Mouse (Mus musculus) neural tube, embryonic 14.5 days (tissue): ENCODE results near the gene Arrdc1. TPM values are rescaled to one million over a fixed set of nuclear protein-coding genes. Genes with fewer than 3 reads are reported as not detected.
"Not testable (repeated sequence)": the region's sequence is repeated elsewhere in the genome, so short reads cannot be mapped to it uniquely, and the experiment has no call there.

Experiments used
- ATAC-seq: fragments of 200-750 bp; cut with Nextera tagmentation; 2 replicates; pipeline ENCODE4 v1.8.0; 2017; ENCODE audit warnings: low read depth, mild to moderate bottlenecking, moderate TSS enrichment, moderate library complexity
- H3K27ac ChIP-seq: fragments of 300-500 bp; sonication (generic); 2 replicates; pipeline ENCODE4 v1.5.1; 2014; ENCODE audit warnings: low read depth, mild to moderate bottlenecking, control low read depth, low read length, moderate library complexity, mixed read lengths
- H3K27me3 ChIP-seq: fragments of 300-500 bp; sonication (generic); 2 replicates; pipeline ENCODE4 v1.6.1; 2014; ENCODE audit warnings: low read length; ENCODE audit not compliant: control insufficient read depth, insufficient read depth
- H3K36me3 ChIP-seq: fragments of 300-500 bp; sonication (generic); 2 replicates; pipeline ENCODE4 v1.6.1; 2014; ENCODE audit warnings: low read length, mixed read lengths; ENCODE audit not compliant: control insufficient read depth, insufficient read depth
- H3K4me1 ChIP-seq: fragments of 300-500 bp; sonication (generic); 2 replicates; pipeline ENCODE4 v1.6.1; 2014; ENCODE audit warnings: low read length; ENCODE audit not compliant: control insufficient read depth, insufficient read depth
- H3K4me2 ChIP-seq: fragments of 300-500 bp; sonication (generic); 2 replicates; pipeline ENCODE4 v1.6.1; 2014; ENCODE audit warnings: mild to moderate bottlenecking, low read depth, low read length, control low read depth
- H3K4me3 ChIP-seq: fragments of 300-500 bp; sonication (generic); 2 replicates; pipeline ENCODE4 v1.5.1; 2014; ENCODE audit warnings: low read depth, low read length, control low read depth, mixed read lengths
- H3K9ac ChIP-seq: fragments of 300-500 bp; sonication (generic); replicated peaks from 2 replicates; pipeline ENCODE4 v1.6.1; 2014; ENCODE audit warnings: low read depth, mild to moderate bottlenecking, control low read depth, low read length, mixed read lengths
- H3K9me3 ChIP-seq: fragments of 300-500 bp; sonication (generic); 2 replicates; pipeline ENCODE4 v1.6.1; 2016; ENCODE audit warnings: low read length; ENCODE audit not compliant: control insufficient read depth
- WGBS: fragments of 180-500 bp; shearing (Covaris S2); extraction: QIAGEN DNeasy Blood & Tissue Kit; methylation state at CpG from one replicate; pipeline ENCODE4 v1.1.7; 2014; 5-methylcytosine and 5-hydroxymethylcytosine counted together
- polyA plus RNA-seq: library from polyadenylated mRNA; unstranded; fragments of >200 nt; fragmentation: Nextera tagmentation; extraction: Ambion mirVana; gene quantifications from 2 replicates; pipeline ENCODE4 v1.2.1, GENCODE M21; 2014

Gene Arrdc1
- polyA plus RNA-seq, 1 experiment from 2014 or later, result 30.2 TPM

- H3K36me3 ChIP-seq, result peaks cover 49% of the 10 kb centered on the region
- no peak overlapping the region for H3K4me2 ChIP-seq
- H3K4me3 ChIP-seq, result no peak overlapping the region
- no peaks in the 10 kb centered on the region for H3K27me3 ChIP-seq
- peaks cover 14% of the 10 kb centered on the region for H3K4me1 ChIP-seq
- no peak for ATAC-seq
- H3K9ac ChIP-seq, result no peak overlapping the region
- no peak overlapping the region for H3K27ac ChIP-seq
- 94% methylated on average over 4 of the region's 4 CpGs for WGBS
- no peaks in the 10 kb centered on the region for H3K9me3 ChIP-seq
These were observed 17.5 kb upstream of the Arrdc1 start for GRCm38 (mm10) chr2:24952537-24953055.

GRCm38 (mm10) chr2:24950189-24950535 is 15.1 kb upstream of the Arrdc1 start:
- peaks cover 30% of the 10 kb centered on the region for H3K36me3 ChIP-seq
- 0% methylated on average over 31 of the region's 31 CpGs for WGBS
- peak overlapping the region; percentile 74 for H3K4me2 ChIP-seq
- H3K9me3 ChIP-seq, result no peaks in the 10 kb centered on the region
- peak overlapping the region; percentile 94 for H3K9ac ChIP-seq
- peak; percentile 19 for ATAC-seq
- H3K27me3 ChIP-seq, result no peaks in the 10 kb centered on the region
- H3K4me3 ChIP-seq, result peak overlapping the region; percentile 97
- peaks cover 14% of the 10 kb centered on the region for H3K4me1 ChIP-seq
- 0 out of 2 replicates have a peak overlapping the region, but pooled peaks have one; percentile 39 for H3K27ac ChIP-seq

GRCm38 (mm10) chr2:24949421-24950188 is 14.6 kb upstream of the Arrdc1 start, which contains the start of gene Zmynd19:
Gene Zmynd19, plus strand, starts transcription at chr2:24949792.
- H3K27ac ChIP-seq, result peak within 1 kb of the TSS; percentile 39
- peak within 1 kb of the TSS; percentile 75 for H3K4me2 ChIP-seq
- H3K4me1 ChIP-seq, result peaks cover 14% of the 10 kb centered on the region
- peaks cover 25% of the 10 kb centered on the region for H3K36me3 ChIP-seq
- H3K27me3 ChIP-seq, result no peaks in the 10 kb centered on the region
- peak; percentile 98 for ATAC-seq
- under 1% methylated on average over 87 of the region's 108 CpGs for WGBS
- peak within 1 kb of the TSS; percentile 94 for H3K9ac ChIP-seq
- no peaks in the 10 kb centered on the region for H3K9me3 ChIP-seq
- H3K4me3 ChIP-seq, result peak within 1 kb of the TSS; percentile 97

GRCm38 (mm10) chr2:24944304-24944703 is 9.3 kb upstream of the Arrdc1 start:
- not testable (repeated sequence) for ATAC-seq, H3K27ac ChIP-seq, H3K9ac ChIP-seq, H3K4me3 ChIP-seq, H3K27me3 ChIP-seq, H3K36me3 ChIP-seq, H3K4me2 ChIP-seq, H3K4me1 ChIP-seq, H3K9me3 ChIP-seq
- 49% methylated on average over 2 of the region's 2 CpGs for WGBS

- Histone ChIP-seq H3K27ac (no peak overlapping the region), H3K4me1 (no peaks in the 10 kb centered on the region), H3K9ac (no peak overlapping the region), H3K4me3 (no peak overlapping the region), H3K9me3 (no peaks in the 10 kb centered on the region), H3K27me3 (no peaks in the 10 kb centered on the region), H3K36me3 (no peaks in the 10 kb centered on the region), H3K4me2 (no peak overlapping the region)
- no peak for ATAC-seq
- WGBS, result 66% methylated on average over 4 of the region's 4 CpGs
These were observed 7.0 kb upstream of the Arrdc1 start for GRCm38 (mm10) chr2:24942092-24942491.

- 0 out of 2 replicates have a peak, but pooled peaks cover 6% of the 10 kb centered on the region for H3K4me1 ChIP-seq
- peak overlapping the region; percentile 82 for H3K4me2 ChIP-seq
- peak; percentile 55 for ATAC-seq
- H3K9ac ChIP-seq, result peak overlapping the region; percentile 78
- no peaks in the 10 kb centered on the region for H3K9me3 ChIP-seq
- H3K27me3 ChIP-seq, result no peaks in the 10 kb centered on the region
- H3K4me3 ChIP-seq, result peak overlapping the region; percentile 64
- 3% methylated on average over 19 of the region's 19 CpGs for WGBS
- no peaks in the 10 kb centered on the region for H3K36me3 ChIP-seq
- H3K27ac ChIP-seq, result no peak overlapping the region
These were observed 550 bp downstream of the Arrdc1 start for GRCm38 (mm10) chr2:24934441-24934963.

GRCm38 (mm10) chr2:24929593-24929992 is 5.5 kb downstream of the Arrdc1 start:
- Histone ChIP-seq H3K4me2 (no peak overlapping the region), H3K36me3 (no peaks in the 10 kb centered on the region), H3K27me3 (no peaks in the 10 kb centered on the region), H3K9me3 (no peaks in the 10 kb centered on the region), H3K4me3 (no peak overlapping the region), H3K27ac (no peak overlapping the region), H3K4me1 (0 out of 2 replicates have a peak, but pooled peaks cover 4% of the 10 kb centered on the region), H3K9ac (no peak overlapping the region)
- ATAC-seq, result no peak
- 89% methylated on average over 5 of the region's 5 CpGs for WGBS

- H3K9ac ChIP-seq, result no peak overlapping the region
- no peaks in the 10 kb centered on the region for H3K9me3 ChIP-seq
- 64% methylated on average over 2 of the region's 2 CpGs for WGBS
- no peak for ATAC-seq
- H3K36me3 ChIP-seq, result no peaks in the 10 kb centered on the region
- H3K4me3 ChIP-seq, result no peak overlapping the region
- no peak overlapping the region for H3K27ac ChIP-seq
- no peak overlapping the region for H3K4me2 ChIP-seq
- H3K4me1 ChIP-seq, result no peaks in the 10 kb centered on the region
- no peaks in the 10 kb centered on the region for H3K27me3 ChIP-seq
These were observed 5.9 kb downstream of the Arrdc1 start for GRCm38 (mm10) chr2:24929119-24929518.

GRCm38 (mm10) chr2:24927810-24928479 is 7.1 kb downstream of the Arrdc1 start:
- no peak for ATAC-seq
- H3K36me3 ChIP-seq, result no peaks in the 10 kb centered on the region
- no peaks in the 10 kb centered on the region for H3K9me3 ChIP-seq
- no peaks in the 10 kb centered on the region for H3K27me3 ChIP-seq
- H3K27ac ChIP-seq, result no peak overlapping the region
- WGBS, result 78% methylated on average over 4 of the region's 4 CpGs
- H3K4me1 ChIP-seq, result no peaks in the 10 kb centered on the region
- H3K9ac ChIP-seq, result no peak overlapping the region
- H3K4me2 ChIP-seq, result no peak overlapping the region
- no peak overlapping the region for H3K4me3 ChIP-seq
